Mouse (Mus musculus): ENCODE results near the gene Art5. TPM values are rescaled to one million over a fixed set of nuclear protein-coding genes. Genes with fewer than 3 reads are reported as not detected.

Art5 gene
- polyA plus RNA-seq, 1 experiment from 2014 or later, result 0.46 TPM

Other genes with a start within 250 kb of the Art5 start
- gene Anapc15, start 245.8 kb downstream of the Art5 start, polyA plus RNA-seq (2014; fragmentation: Nextera tagmentation; extraction: Ambion mirVana), result 71.3 and 76.3 TPM in 2 replicates
- 76.1 and 79.2 TPM in 2 replicates for gene Folr1, start 238.7 kb downstream of the Art5 start, polyA plus RNA-seq (2014; fragmentation: Nextera tagmentation; extraction: Ambion mirVana)
- 153 and 167 TPM in 2 replicates for gene Lamtor1, start 203.6 kb downstream of the Art5 start, polyA plus RNA-seq (2014; fragmentation: Nextera tagmentation; extraction: Ambion mirVana)
- gene Tomt, start 203.1 kb downstream of the Art5 start, polyA plus RNA-seq (2014; fragmentation: Nextera tagmentation; extraction: Ambion mirVana), result 0.44 and 0.97 TPM in 2 replicates
- 6.8 and 10.1 TPM in 2 replicates for gene Lrrc51, start 175.6 kb downstream of the Art5 start, polyA plus RNA-seq (2014; fragmentation: Nextera tagmentation; extraction: Ambion mirVana)
- gene Numa1, start 175.4 kb downstream of the Art5 start, polyA plus RNA-seq (2014; fragmentation: Nextera tagmentation; extraction: Ambion mirVana), result 99.6 and 101 TPM in 2 replicates
- gene Il18bp, start 90.8 kb downstream of the Art5 start, polyA plus RNA-seq (2014; fragmentation: Nextera tagmentation; extraction: Ambion mirVana), result 2.7 and 2.8 TPM in 2 replicates
- 29.3 and 31.7 TPM in 2 replicates for gene Rnf121, start 44.0 kb downstream of the Art5 start, polyA plus RNA-seq (2014; fragmentation: Nextera tagmentation; extraction: Ambion mirVana)
- gene Xndc1, start 44.0 kb downstream of the Art5 start, polyA plus RNA-seq (2014; fragmentation: Nextera tagmentation; extraction: Ambion mirVana), result 22.7 and 25.8 TPM in 2 replicates
- 1.1 and 1.5 TPM in 2 replicates for gene Xntrpc, start 43.8 kb downstream of the Art5 start, polyA plus RNA-seq (2014; fragmentation: Nextera tagmentation; extraction: Ambion mirVana)
- not detected in 2 replicates for gene Trpc2, start 26.4 kb downstream of the Art5 start, polyA plus RNA-seq (2014; fragmentation: Nextera tagmentation; extraction: Ambion mirVana)
- 0.49 and 0.90 TPM in 2 replicates for gene Art1, start 7.7 kb downstream of the Art5 start, polyA plus RNA-seq (2014; fragmentation: Nextera tagmentation; extraction: Ambion mirVana)
- gene Chrna10, start 7.3 kb upstream of the Art5 start, polyA plus RNA-seq (2014; fragmentation: Nextera tagmentation; extraction: Ambion mirVana), result not detected in 2 replicates
- gene Nup98, start 100.7 kb upstream of the Art5 start, polyA plus RNA-seq (2014; fragmentation: Nextera tagmentation; extraction: Ambion mirVana), result 46.6 and 52.1 TPM in 2 replicates
- gene Pgap2, start 100.7 kb upstream of the Art5 start, polyA plus RNA-seq (2014; fragmentation: Nextera tagmentation; extraction: Ambion mirVana), result 88.9 and 92.6 TPM in 2 replicates
- 63.7 and 65.0 TPM in 2 replicates for gene Rhog, start 146.6 kb upstream of the Art5 start, polyA plus RNA-seq (2014; fragmentation: Nextera tagmentation; extraction: Ambion mirVana)
- gene Stim1, start 158.3 kb upstream of the Art5 start, polyA plus RNA-seq (2014; fragmentation: Nextera tagmentation; extraction: Ambion mirVana), result 22.4 and 23.6 TPM in 2 replicates